Mouse (Mus musculus) liver, adult 2 months (tissue): Measurements from ENCODE around the gene Otop2.

ENCODE experiments used
- CTCF ChIP-seq: fragments of 200-500 bp; IDR thresholded peaks from 2 replicates; pipeline ENCODE4 v1.5.1; 2011; ENCODE audit warnings: low read depth, low read length, control low read depth
- POLR2A ChIP-seq: fragments of 200-500 bp; IDR thresholded peaks from 2 replicates; pipeline ENCODE4 v1.6.1; 2011; ENCODE audit warnings: low read length, control low read depth; ENCODE audit not compliant: insufficient read depth; ENCODE audit errors: extremely low read depth

DNA sequence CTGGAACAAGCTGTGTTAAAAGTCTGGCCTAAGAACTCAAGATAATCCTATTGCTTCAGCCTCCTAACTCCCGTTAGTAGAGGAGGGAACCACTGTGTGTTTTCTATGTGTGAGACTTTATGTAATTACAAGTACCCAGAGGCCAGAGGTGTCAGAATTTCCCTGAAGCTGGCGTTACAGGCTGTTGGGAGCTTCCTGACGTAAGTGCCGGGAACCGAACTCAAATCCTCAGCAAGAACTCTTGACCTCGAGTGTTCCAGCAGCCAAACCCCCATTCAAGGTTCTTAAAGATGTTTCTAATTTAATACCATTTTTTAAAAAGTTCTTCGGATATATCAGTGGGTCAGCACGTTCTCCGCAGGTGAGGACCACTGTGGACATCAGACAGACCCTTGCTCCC, 74.3 kb downstream of the Otop2 start:
- TF ChIP-seq POLR2A (no peak), CTCF (no peak)
